Mouse (Mus musculus) embryonic facial prominence, embryonic 14.5 days (tissue): ENCODE measurements around the gene Ddx3x. TPM values are rescaled to one million over a fixed set of nuclear protein-coding genes. Genes with fewer than 3 reads are reported as not detected.

ENCODE experiments used
- ATAC-seq: fragments of 200-750 bp; cut with Nextera tagmentation; 2 replicates; pipeline ENCODE4 v1.8.0; 2017; ENCODE audit warnings: low read depth, moderate number of reproducible peaks, moderate TSS enrichment
- DNase-seq: peaks from one replicate; pipeline ENCODE4 v3.0.0-alpha.2; 2015; ENCODE audit warnings: low spot score
- H3K27ac ChIP-seq: fragments of 300-500 bp; sonication (generic); replicated peaks from 2 replicates; pipeline ENCODE4 v1.5.1; 2014; ENCODE audit warnings: low read depth, mild to moderate bottlenecking, low read length, moderate library complexity
- H3K27me3 ChIP-seq: fragments of 300-500 bp; sonication (generic); replicated peaks from 2 replicates; pipeline ENCODE4 v1.6.1; 2014; ENCODE audit warnings: low read length; ENCODE audit not compliant: control insufficient read depth, insufficient read depth
- H3K36me3 ChIP-seq: fragments of 300-500 bp; sonication (generic); 2 replicates; pipeline ENCODE4 v1.6.1; 2014; ENCODE audit warnings: low read length, mixed read lengths; ENCODE audit not compliant: control insufficient read depth, insufficient read depth
- H3K4me1 ChIP-seq: fragments of 300-500 bp; sonication (generic); 2 replicates; pipeline ENCODE4 v1.6.1; 2014; ENCODE audit warnings: antibody characterized with exemption, low read length; ENCODE audit not compliant: control insufficient read depth, insufficient read depth
- H3K4me2 ChIP-seq: fragments of 300-500 bp; sonication (generic); 2 replicates; pipeline ENCODE4 v1.6.1; 2014; ENCODE audit warnings: low read depth, mild to moderate bottlenecking, low read length, moderate library complexity, mixed read lengths
- H3K4me3 ChIP-seq: fragments of 300-500 bp; sonication (generic); 2 replicates; pipeline ENCODE4 v1.5.1; 2014; ENCODE audit warnings: low read depth, mild to moderate bottlenecking, low read length
- H3K9ac ChIP-seq: fragments of 300-500 bp; sonication (generic); 2 replicates; pipeline ENCODE4 v1.6.1; 2014; ENCODE audit warnings: low read depth, mild to moderate bottlenecking, low read length, moderate library complexity, mixed read lengths
- H3K9me3 ChIP-seq: fragments of 300-500 bp; sonication (generic); 2 replicates; pipeline ENCODE4 v1.6.1; 2016; ENCODE audit warnings: low read length; ENCODE audit not compliant: control insufficient read depth
- WGBS: fragments of 180-500 bp; shearing (Covaris S2); extraction: QIAGEN DNeasy Blood & Tissue Kit; methylation state at CpG from one replicate; pipeline ENCODE4 v1.1.7; 2014; 5-methylcytosine and 5-hydroxymethylcytosine counted together
- polyA plus RNA-seq: library from polyadenylated mRNA; unstranded; fragments of >200 nt; fragmentation: Nextera tagmentation; extraction: Ambion mirVana; gene quantifications from 2 replicates; pipeline ENCODE4 v1.2.1, GENCODE M21; 2014

The Ddx3x gene
- polyA plus RNA-seq, 1 experiment from 2014 or later = 123 TPM

DNA sequence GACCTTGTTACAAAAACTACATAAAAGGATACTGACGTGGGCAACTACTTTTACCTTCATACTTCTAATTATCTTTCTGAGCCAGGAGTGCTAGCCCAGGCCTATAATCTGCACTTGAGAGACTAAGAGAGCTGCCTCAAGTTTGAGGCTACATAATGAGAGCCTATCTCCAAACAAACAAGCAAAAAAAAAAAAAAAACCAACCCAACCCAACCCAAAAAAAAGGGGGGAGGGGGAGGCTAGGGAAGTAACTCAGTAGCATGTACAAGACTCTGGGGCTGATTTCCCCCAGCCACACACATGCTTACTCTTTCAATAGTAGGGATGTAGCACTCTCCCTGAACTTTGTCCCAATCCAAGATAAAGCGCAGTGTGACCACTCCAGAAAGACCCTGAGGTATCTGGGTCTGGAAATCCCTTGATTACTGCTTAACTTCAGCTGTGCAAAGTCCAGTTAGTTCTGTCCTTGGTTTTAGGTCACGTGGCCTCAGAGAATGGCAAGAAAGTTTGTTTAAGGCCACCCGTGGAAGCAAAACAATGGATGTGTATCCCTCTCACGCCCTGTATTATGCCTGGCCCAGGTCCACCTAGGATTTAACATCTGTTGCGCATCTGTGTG, 5.1 kb upstream of the Ddx3x start:
- Histone ChIP-seq H3K9ac (no peak overlapping the region), H3K36me3 (no peaks in the 10 kb centered on the region), H3K4me1 (0 out of 2 replicates have a peak, but pooled peaks cover 4% of the 10 kb centered on the region), H3K27ac (no peak overlapping the region), H3K9me3 (no peaks in the 10 kb centered on the region), H3K4me3 (no peak overlapping the region), H3K27me3 (0 out of 2 replicates have a peak, but pooled peaks cover 4% of the 10 kb centered on the region), H3K4me2 (no peak overlapping the region)
- DNase-seq (no peak), ATAC-seq (no peak)
- 65% methylated on average over 6 of the region's 6 CpGs for WGBS

DNA sequence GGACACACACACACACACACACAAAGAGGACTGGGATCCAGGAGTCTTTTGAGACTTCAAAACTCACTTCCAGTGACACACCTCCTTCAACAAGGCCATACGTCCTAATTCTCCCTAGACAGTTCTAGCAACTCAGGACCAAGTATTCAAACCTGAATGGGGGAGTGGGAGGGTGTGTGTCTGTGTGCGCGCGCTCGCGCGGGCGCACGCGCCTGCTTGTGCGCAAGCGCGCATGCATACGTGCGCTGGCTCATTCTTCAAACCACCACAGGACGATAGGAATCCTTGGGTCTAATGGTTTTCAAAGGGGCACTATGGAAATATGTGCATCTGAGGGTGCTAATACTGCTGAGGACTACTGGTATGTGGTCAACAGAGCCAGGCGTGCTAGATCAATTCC, 1.8 kb upstream of the Ddx3x start:
- peaks cover 5% of the 10 kb centered on the region for H3K36me3 ChIP-seq
- no peaks in the 10 kb centered on the region for H3K9me3 ChIP-seq
- no peak overlapping the region for H3K4me3 ChIP-seq
- H3K4me1 ChIP-seq = 0 out of 2 replicates have a peak, but pooled peaks cover 4% of the 10 kb centered on the region
- 82% methylated on average over 17 of the region's 17 CpGs for WGBS
- ATAC-seq = no peak
- peak overlapping the region; percentile 59; the same call in 1 of the 2 replicates for H3K4me2 ChIP-seq
- H3K27ac ChIP-seq = no peak overlapping the region
- DNase-seq = no peak
- 0 out of 2 replicates have a peak, but pooled peaks cover 4% of the 10 kb centered on the region for H3K27me3 ChIP-seq
- no peak overlapping the region for H3K9ac ChIP-seq

DNA sequence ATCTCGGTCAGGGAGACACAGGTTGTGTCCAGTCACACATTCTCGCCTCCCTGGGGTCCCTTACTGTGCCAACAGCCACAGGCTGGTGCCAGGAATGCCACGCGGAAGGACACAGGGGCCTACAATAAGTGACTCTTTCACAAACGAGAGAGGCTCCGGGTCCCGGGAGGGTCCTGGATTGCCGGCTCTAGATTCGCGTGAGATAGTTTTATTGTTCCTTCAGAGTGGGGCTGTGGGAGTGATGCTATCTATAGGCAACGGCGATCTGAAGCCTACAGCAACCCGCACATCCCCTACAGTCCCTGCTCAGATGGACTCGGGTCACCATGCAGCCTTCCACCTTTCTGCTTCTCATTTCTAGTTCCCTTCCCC, 747 bp upstream of the Ddx3x start:
- Histone ChIP-seq H3K27ac (peak overlapping the region; percentile 99), H3K4me1 (0 out of 2 replicates have a peak, but pooled peaks cover 4% of the 10 kb centered on the region), H3K4me3 (peak overlapping the region; percentile 92), H3K36me3 (peaks cover 15% of the 10 kb centered on the region), H3K4me2 (peak overlapping the region; percentile 59), H3K9me3 (no peaks in the 10 kb centered on the region), H3K27me3 (0 out of 2 replicates have a peak, but pooled peaks cover 4% of the 10 kb centered on the region), H3K9ac (peak overlapping the region; percentile 99)
- DNase-seq (peak; percentile 64), ATAC-seq (no peak; the same call in none of the 2 replicates)
- WGBS = 4% methylated on average over 12 of the region's 14 CpGs

DNA sequence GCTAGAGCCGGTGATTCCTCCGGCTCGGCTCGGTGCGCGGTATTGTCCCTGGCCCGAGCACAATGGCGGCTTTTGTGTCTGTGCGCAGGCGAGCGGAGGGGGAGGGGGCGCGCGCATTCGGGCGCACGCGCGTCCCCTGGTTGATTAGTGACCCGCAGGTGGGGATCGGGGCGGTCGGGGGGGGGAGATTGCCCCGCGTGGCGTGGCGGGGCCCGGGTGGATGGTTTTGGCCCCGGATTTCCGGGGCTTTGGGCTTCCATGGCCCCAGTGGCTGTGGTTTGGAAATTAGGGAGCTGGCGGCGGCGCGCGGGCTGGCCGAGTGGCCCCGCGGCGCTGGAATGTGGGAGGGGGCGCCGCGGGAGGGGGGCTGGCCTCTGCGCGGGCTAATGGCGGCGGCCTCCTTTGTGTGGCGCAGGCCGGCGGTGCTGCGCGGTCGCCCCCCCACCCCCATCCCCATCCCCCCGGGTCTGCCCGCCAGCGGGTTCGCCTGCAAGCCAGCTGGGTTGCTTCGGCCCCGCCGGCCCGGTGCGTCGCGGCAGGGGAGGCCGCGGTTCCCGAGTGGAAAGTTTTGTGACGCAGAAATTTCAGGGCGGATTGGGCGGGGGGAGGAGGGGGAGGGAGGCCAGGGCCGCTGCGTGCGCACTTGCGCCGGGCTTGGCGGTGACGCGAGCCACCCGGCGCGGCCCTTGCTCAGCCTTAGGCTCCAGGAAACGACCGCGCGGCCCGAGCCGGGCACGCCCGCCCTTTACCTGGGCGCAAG, 739 bp downstream of the Ddx3x start:
- H3K9me3 ChIP-seq = no peaks in the 10 kb centered on the region
- peak overlapping the region; percentile 99 for H3K27ac ChIP-seq
- WGBS = 0% methylated on average over 12 of the region's 89 CpGs
- H3K36me3 ChIP-seq = peaks cover 27% of the 10 kb centered on the region
- H3K27me3 ChIP-seq = 0 out of 2 replicates have a peak, but pooled peaks cover 4% of the 10 kb centered on the region
- H3K9ac ChIP-seq = peak overlapping the region; percentile 99
- ATAC-seq (peak; percentile 75), DNase-seq (peak; percentile 72)
- 0 out of 2 replicates have a peak, but pooled peaks cover 4% of the 10 kb centered on the region for H3K4me1 ChIP-seq
- peak overlapping the region; percentile 59 for H3K4me2 ChIP-seq
- H3K4me3 ChIP-seq = peak overlapping the region; percentile 92

DNA sequence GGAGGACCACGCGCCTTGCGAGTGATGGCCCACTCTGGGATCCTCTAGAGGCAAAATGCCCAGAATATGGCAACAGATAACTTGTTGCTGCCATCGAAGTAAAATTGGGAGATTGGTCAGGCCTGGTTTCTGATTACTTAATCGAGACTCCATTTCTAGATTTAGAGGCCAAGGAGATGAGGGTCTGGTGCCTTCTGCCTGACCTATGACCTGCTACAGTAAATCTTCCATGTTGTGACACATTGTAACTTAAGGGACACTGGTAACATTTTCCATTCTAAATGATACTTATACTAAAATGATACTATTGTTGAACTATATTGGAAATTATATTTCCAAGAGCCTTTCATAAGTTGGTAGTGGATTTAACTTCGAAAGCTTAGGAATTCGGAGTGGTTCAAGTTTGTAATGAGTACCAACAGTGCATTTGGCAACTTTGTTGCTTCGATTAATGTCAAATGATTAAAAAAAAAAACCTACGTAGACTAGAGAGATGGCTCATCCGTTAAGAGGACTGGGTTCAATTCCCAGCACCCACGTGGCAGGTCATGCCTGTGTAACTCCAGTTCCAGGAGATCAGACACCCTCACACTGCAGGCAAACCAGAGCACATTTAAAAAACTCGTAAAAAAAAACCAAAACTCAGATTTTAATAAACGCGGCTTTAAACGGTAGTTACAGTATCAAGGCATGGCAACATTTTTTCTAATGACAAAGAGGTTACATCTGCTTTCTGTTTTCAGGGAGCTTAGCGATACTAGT, 1.5 kb downstream of the Ddx3x start:
- H3K27me3 ChIP-seq = 0 out of 2 replicates have a peak, but pooled peaks cover 4% of the 10 kb centered on the region
- H3K27ac ChIP-seq = peak overlapping the region; percentile 99
- peaks cover 31% of the 10 kb centered on the region for H3K36me3 ChIP-seq
- DNase-seq = no peak
- 8% methylated on average over 16 of the region's 16 CpGs for WGBS
- no peak for ATAC-seq
- H3K9ac ChIP-seq = peak overlapping the region; percentile 99
- peak overlapping the region; percentile 59 for H3K4me2 ChIP-seq
- 0 out of 2 replicates have a peak, but pooled peaks cover 4% of the 10 kb centered on the region for H3K4me1 ChIP-seq
- peak overlapping the region; percentile 92 for H3K4me3 ChIP-seq
- no peaks in the 10 kb centered on the region for H3K9me3 ChIP-seq

DNA sequence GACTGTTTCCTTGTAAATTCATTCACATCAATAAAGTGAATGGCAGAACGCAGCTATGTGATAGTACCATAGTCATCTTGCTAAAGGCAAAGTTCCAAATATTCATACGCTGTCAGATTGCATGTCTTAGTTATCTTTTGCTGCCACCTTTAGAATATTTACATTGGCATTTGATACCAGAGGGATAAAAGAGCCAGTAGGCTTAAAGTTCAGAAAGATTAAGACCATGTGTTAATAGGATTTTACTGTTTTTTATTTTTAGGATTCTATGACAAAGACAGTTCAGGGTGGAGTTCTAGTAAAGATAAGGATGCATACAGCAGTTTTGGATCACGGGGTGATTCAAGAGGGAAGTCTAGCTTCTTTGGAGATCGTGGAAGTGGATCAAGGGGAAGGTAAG, 5.0 kb downstream of the Ddx3x start:
- no peak overlapping the region for H3K9ac ChIP-seq
- no peaks in the 10 kb centered on the region for H3K27me3 ChIP-seq
- no peak for DNase-seq
- WGBS = 87% methylated on average over 4 of the region's 4 CpGs
- H3K4me2 ChIP-seq = no peak overlapping the region
- no peak overlapping the region for H3K27ac ChIP-seq
- H3K36me3 ChIP-seq = peaks cover 64% of the 10 kb centered on the region
- no peak for ATAC-seq
- H3K9me3 ChIP-seq = no peaks in the 10 kb centered on the region
- H3K4me1 ChIP-seq = no peaks in the 10 kb centered on the region
- no peak overlapping the region for H3K4me3 ChIP-seq

DNA sequence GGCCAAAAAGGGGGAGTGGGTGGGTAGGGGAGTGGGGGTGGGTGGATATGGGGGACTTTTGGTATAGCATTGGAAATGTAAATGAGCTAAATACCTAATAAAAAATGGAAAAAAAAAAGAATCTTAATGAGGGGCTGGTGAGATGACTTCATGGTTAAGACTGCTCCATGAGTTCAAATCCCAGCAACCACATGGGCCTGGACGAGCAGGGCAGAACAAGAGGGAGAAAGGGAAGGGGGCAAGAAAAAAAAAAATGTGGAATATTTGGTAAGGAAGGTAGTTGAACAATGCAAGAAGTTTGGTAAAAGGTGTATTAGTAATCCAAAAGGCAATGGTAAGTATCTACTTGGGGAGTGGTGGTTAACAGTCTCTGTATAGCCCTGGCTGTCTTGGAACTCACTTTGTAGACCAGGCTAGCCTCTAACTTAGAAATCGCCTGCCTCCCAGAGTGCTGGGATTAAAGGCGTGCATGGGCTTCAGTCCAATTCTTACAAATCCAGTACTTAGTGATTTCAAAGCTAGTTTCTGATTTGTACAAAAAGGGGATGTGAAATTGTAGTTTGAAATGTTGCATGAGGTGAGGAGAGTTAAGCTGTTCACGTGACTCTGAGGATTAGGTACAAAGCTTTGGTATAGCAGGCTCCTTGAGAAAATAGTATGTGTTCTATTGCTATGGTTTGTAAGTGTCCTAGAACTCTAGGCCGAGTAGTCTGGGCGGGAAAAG, 13.9 kb downstream of the Ddx3x start:
- Histone ChIP-seq H3K9me3 (no peaks in the 10 kb centered on the region), H3K4me2 (no peak overlapping the region), H3K27ac (no peak overlapping the region), H3K9ac (no peak overlapping the region), H3K36me3 (peaks cover 30% of the 10 kb centered on the region), H3K27me3 (no peaks in the 10 kb centered on the region), H3K4me3 (no peak overlapping the region), H3K4me1 (no peaks in the 10 kb centered on the region)
- DNase-seq (no peak), ATAC-seq (peak; percentile 63)
- WGBS = 46% methylated on average over 6 of the region's 6 CpGs

DNA sequence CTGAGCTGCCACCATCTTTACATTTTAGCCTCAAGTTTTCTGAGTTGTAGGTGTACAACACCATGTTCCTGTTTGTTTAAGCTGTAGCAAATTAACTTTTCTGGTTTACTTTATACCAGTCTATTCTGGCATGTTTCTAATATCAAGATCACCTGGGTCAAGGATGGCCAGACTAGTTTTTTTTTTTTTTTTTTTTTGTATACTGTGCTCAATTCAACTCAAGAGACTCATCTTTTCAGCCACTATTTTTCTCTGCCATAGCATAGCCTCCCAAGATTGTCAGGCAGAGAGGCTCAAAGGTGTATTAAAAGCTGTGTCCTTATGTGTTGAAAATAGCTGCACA, 14.4 kb downstream of the Ddx3x start:
- Histone ChIP-seq H3K4me3 (no peak overlapping the region), H3K4me1 (no peaks in the 10 kb centered on the region), H3K36me3 (peaks cover 25% of the 10 kb centered on the region), H3K9ac (no peak overlapping the region), H3K9me3 (no peaks in the 10 kb centered on the region), H3K27ac (no peak overlapping the region), H3K4me2 (no peak overlapping the region), H3K27me3 (no peaks in the 10 kb centered on the region)
- no peak for DNase-seq
- ATAC-seq = peak; percentile 8; the same call in 1 of the 2 replicates
